Mouse (Mus musculus) gastrocnemius, adult 8-10 months (tissue): ENCODE results near the gene Gemin7. TPM values are rescaled to one million over a fixed set of nuclear protein-coding genes. Genes with fewer than 3 reads are reported as not detected.
A peak's percentile ranks its signal among the peaks of the same experiment; 100 is the strongest.
"Not testable (repeated sequence)": the region's sequence is repeated elsewhere in the genome, so short reads cannot be mapped to it uniquely, and the experiment has no call there.

Source experiments
- DNase-seq, 2 experiments: peaks; one replicate each; pipeline ENCODE4 v3.0.0; 2022; ENCODE audit warnings: low spot score in 2 of 2
- total RNA-seq, 4 experiments: library from RNA; stranded (reverse); gene quantifications; 2 replicates each; pipeline ENCODE4 v1.2.4; 2022

The Gemin7 gene
- total RNA-seq = 100 to 1,000 TPM in 2 of 4 experiments, 10 to 100 TPM in 2; 78.5 to 108 (median 99.3) TPM

- no peak for DNase-seq
Observed at GRCm38 (mm10) chr7:19577141-19577852, at the start of gene Gemin7, which contains the start of gene Zfp296. Gene Gemin7, minus strand, starts transcription at chr7:19577595. Gene Zfp296, plus strand, starts transcription at chr7:19577287.

GRCm38 (mm10) chr7:19623433-19623832 lies 46.0 kb upstream of the Gemin7 start:
- no peak for DNase-seq

GRCm38 (mm10) chr7:19622241-19622640 lies 44.8 kb upstream of the Gemin7 start:
- no peak for DNase-seq

- DNase-seq = no peak
Observed at GRCm38 (mm10) chr7:19620811-19621210, 43.4 kb upstream of the Gemin7 start.

- DNase-seq = peak; percentile 35 to 39
Observed at GRCm38 (mm10) chr7:19619004-19619801, 41.8 kb upstream of the Gemin7 start.

- DNase-seq = no peak
Observed at GRCm38 (mm10) chr7:19615036-19615577, 37.7 kb upstream of the Gemin7 start.

- no peak for DNase-seq
Observed at GRCm38 (mm10) chr7:19610969-19611368, 33.6 kb upstream of the Gemin7 start.

- no peak for DNase-seq
Observed at GRCm38 (mm10) chr7:19609641-19610332, 32.4 kb upstream of the Gemin7 start.

- no peak for DNase-seq
Observed at GRCm38 (mm10) chr7:19607291-19607690, 29.9 kb upstream of the Gemin7 start.

GRCm38 (mm10) chr7:19604606-19605214 lies 27.3 kb upstream of the Gemin7 start:
- DNase-seq = not testable (repeated sequence)

GRCm38 (mm10) chr7:19603849-19604605 lies 26.6 kb upstream of the Gemin7 start, which contains the start of gene Clasrp:
Gene Clasrp, minus strand, starts transcription at chr7:19604486.
- peak; percentile 91 to 93 for DNase-seq

GRCm38 (mm10) chr7:19603055-19603454 lies 25.7 kb upstream of the Gemin7 start:
- DNase-seq = no peak

GRCm38 (mm10) chr7:19600562-19600961 lies 23.2 kb upstream of the Gemin7 start:
- DNase-seq = no peak

GRCm38 (mm10) chr7:19593061-19593730 lies 15.8 kb upstream of the Gemin7 start:
- no peak for DNase-seq

- DNase-seq = peak; percentile 44 to 57
Observed at GRCm38 (mm10) chr7:19589917-19590316, 12.5 kb upstream of the Gemin7 start.

GRCm38 (mm10) chr7:19589207-19589606 lies 11.8 kb upstream of the Gemin7 start:
- DNase-seq = peak in 1 of 2 experiments; percentile 42

- no peak for DNase-seq
Observed at GRCm38 (mm10) chr7:19586269-19586668, 8.9 kb upstream of the Gemin7 start.

GRCm38 (mm10) chr7:19580634-19581033 lies 3.2 kb upstream of the Gemin7 start:
- DNase-seq = no peak

- no peak for DNase-seq
Observed at GRCm38 (mm10) chr7:19579751-19580150, 2.4 kb upstream of the Gemin7 start.

- no peak for DNase-seq
Observed at GRCm38 (mm10) chr7:19578436-19578835, 1.0 kb upstream of the Gemin7 start.
